Mouse (Mus musculus): ENCODE results near the gene Rasgef1b.

The Rasgef1b gene

DNA sequence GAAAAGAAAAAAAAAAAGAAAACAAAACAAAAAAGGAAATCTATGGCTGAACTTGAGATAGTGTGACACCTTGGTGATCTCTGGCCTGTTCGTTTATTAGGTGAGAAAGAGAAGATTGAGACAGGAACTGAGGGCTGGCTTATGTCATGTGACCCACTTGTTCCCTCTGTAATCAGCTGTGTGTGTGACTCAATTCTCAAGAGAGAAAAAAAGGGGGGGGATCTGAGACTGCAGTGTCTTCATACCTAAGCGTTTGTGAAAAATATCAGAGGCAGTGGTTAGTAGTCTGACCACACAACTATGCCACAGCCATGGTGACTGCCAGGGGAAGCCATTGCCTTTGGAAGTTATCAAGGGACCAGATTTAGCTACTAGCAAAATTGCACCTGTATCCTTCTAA lies 276.9 kb downstream of the Rasgef1b start:
- no peak for DNase-seq (ENCODE audit: low read depth, low spot score)

DNA sequence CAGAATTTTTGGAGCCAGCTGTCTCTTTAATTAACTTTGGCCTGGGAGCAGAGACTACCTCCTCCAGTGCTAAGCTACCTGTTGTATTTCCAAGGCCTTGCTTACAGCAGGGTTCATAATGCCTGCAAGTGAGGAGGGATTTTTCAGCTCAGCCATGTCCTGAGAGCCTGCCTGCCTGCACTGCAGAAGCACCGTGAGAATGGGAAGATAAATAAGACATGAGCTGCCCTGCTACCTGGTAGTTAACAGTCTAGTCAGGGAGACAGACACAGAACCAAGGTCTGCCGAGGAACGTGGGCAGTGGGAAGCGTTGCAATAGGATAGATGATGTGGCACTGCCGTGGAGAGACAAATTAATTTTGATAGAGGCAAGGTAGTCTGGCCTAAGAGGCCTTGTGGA lies 277.4 kb downstream of the Rasgef1b start:
- no peak for DNase-seq (ENCODE audit: low read depth, low spot score)

DNA sequence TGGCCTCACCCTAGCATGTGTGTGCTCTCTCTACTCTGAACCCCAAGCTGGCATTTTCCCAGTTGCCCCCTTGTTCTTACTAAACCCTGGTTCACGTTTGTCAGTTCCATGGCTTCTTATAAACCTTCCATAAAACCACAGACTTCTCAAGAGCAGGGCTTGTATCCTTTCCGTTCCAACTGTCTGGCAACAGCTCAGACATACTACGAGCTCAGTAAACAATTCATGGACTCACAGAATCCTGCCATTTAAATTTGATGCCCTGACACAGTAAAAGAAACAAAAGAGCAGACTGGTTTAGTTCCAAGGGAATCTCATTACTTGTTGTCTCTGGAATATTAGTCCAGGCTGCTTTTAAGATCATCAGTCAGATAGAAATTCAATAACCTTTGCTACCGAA lies 277.9 kb downstream of the Rasgef1b start:
- DNase-seq (ENCODE audit: low read depth, low spot score): no peak

DNA sequence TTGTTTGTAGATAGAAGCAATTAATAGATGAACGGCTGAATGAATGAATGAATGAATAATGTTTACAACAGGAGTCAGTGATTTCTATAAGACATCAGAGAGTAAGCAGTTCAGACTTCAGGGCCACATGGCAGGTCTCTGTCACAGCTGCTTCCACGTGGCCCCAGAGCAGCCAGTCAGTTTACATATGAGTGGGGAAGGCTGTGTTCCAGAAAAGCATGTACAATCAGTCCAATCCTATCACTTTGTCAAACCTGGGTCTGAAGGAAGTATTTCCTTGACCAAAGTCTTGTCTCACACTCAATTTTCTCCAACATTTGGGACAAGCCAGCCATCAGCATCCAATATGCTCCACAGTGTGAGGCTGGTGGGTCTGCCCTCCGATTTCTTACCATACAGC lies 278.4 kb downstream of the Rasgef1b start:
- no peak for DNase-seq (ENCODE audit: low read depth, low spot score)

DNA sequence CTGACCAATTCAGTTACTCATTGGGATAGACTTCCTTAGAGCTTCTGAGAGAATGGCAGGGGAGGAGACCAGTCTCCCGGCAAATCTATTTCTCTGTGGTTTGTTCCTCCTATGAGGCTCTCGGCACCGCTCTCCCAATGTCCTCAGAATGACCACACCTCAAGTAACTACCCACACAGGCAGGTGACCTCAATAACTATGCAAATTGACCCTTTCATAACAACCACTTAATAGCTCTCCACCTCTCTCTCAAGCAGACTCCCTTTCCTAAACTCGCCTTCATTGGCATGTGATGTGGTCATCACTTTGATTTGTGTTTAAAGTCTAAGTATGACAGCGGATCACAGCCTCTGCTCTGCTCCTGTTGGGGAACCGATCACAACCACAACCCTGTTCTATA lies 281.4 kb downstream of the Rasgef1b start:
- no peak for DNase-seq (ENCODE audit: low read depth, low spot score)

DNA sequence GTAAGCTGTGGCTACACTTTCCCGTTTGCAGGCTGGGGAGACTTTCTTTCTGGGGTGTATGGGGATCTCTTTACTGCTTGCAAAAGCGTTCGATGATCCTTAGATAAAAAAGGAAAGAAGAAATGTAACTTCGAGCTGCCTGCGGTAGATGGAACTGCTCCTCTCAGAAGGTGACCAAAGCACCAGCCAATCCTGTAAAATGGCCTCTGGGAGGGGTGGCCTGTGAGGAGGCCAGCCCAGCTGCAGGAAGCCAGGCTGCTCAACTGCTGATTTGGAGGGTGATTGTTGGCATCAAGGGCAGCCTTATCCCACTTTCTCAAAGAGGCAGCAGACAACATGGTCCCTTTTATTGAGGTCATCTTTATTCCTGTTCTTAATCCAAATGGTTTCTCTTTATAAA lies 283.6 kb downstream of the Rasgef1b start:
- no peak for DNase-seq (ENCODE audit: low read depth, low spot score)

DNA sequence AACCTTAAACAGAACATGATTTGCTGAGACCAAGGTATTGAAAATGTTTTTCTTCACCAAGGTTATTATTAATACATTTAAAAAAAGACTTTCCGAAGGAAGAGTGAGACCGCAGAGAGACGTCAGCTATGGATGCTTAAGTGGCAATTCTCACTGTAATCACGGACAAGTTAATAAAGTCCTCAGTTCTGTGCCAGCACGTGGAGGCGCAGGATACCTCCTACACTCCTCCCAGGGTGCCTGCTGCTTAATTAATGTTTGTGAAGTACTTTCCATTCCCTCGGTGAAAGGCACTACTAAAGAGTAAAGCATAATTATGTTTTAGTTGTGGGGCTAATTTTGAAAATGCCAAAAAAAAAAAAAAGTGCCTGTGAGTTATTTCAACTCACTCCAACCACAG lies 284.1 kb downstream of the Rasgef1b start:
- no peak for DNase-seq (ENCODE audit: low read depth, low spot score)

DNA sequence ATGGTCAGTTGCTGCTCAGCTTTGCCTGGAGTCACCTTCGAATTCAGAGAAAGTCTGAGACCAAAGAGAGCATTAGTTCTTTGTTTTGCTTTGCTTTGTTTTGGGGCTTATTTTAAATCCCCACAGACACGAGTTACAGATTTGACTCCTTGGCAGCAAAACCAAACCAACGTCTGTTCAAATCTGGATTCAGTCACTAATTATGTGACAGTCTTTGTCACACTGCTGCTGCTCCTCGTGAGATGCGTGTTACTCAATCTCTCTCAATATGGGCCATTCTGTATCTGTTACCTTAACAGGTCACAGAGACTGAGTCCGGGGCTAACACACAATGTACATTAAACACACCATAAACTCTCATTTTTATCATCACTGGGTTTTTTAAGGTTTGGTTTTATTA lies 288.8 kb downstream of the Rasgef1b start:
- no peak for DNase-seq (ENCODE audit: low read depth, low spot score)

DNA sequence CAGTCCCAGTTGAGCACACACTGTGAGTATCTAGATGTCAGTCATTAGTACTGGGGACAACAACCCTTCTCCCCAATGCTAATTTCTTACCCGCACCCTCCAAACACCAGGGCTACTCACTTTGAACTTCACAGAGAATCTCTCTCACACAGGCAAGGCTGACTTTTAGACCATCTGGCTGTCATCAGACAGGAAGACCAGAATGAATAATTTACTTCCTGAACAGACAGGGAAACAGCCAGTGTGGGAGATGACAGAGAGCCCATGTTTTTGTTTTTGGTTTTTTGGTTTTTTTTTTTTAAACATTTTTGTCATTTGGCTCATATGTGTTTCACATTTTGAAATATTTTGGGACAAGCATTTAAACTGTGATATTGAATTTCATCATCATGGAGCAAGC lies 290.3 kb downstream of the Rasgef1b start:
- no peak for DNase-seq (ENCODE audit: low read depth, low spot score)

DNA sequence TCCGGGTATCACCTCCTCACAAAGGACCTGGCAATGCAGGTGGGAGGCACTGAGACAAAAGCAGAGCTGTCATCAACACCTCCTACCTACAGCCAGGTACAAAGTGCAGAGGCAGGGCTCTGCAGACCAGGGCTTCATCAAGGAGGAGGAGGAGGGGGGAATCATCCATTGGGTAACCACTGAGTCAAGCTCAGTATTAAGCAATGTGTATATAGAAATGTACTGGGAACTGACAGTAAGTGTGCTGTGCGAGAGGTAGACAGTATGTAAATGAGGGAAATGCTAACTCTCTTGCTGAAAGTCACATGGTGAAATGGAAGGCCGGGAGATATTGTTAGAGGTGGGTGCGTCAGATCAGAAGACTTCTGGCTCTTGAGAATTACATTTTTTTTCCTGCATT lies 294.6 kb downstream of the Rasgef1b start:
- no peak for DNase-seq (ENCODE audit: low read depth, low spot score)

DNA sequence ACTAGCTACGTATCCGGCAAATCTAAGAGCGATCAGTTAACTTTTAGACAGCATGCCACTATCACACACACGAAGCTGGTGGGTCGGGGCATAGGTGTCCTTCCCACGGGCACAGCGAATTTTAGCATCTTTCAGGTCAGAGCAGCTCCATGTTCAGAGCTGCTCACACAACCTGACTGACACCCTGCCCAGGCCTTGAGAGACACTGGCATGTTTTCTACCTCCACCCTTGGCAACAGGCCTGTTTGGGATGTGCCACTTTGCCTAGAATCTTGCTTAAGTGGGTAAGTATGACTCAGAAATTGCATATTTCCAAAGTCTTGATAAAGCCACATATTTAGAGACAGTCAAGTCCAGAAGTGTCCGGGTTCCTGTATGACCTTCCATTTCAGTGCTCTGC lies 296.4 kb downstream of the Rasgef1b start:
- no peak for DNase-seq (ENCODE audit: low read depth, low spot score)

DNA sequence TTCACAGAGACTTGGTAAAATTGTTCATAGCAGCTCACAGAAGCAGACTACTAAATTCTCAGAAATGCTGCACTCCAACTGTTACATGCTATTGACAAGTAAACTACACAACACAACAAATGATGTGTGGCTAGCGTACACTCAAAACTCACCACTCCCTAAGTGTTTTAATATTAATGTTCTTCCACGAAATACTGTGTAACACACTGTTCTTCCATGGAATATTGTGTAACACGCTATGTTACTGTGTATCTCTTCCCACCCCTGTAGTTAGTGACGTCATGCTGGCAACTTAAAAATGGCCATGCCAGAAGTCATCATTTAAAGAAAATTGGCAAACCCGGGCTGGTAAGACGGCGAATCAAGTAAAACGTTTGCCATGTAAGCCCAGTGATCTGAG lies 299.6 kb downstream of the Rasgef1b start:
- no peak for DNase-seq (ENCODE audit: low read depth, low spot score)

DNA sequence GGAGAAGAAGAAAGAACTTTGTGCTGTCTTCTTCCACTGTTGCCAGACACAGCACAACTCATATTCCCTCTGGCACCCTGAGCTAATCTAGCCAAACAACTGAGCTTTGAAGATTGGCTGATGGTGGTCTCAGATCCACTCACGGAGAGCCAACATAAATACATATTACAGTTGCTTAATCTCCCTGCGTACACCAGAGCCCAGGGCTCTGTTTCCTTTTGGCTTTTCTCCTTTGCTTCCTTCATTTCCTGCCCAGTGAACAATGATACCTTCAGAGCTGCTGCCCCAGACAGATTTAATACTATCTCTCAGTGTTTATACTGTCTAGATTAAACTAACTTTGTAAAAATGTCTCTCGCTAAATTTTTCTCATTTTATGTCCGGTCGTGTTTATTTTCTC lies 300.2 kb downstream of the Rasgef1b start:
- DNase-seq (ENCODE audit: low read depth, low spot score): no peak

DNA sequence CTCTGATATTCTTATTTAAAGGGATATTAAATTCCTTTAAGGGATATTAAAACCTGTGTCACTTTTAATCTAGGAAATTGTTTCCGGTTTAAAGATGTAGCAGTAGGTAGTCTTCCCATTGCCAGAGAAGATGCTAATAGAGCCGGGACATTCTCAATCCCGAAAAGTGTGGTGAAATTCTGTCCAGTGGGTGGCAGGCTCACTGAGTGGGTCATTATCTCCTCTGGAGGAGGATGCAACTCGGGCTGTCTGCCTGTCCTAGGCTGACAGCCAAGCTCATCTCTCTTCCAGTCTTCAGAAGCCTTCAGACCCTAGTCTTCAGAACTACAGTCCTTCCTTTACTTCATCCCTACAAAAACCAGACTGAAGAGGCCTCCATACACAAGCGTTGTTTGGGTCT lies 305.6 kb downstream of the Rasgef1b start:
- DNase-seq (ENCODE audit: low read depth, low spot score): no peak

DNA sequence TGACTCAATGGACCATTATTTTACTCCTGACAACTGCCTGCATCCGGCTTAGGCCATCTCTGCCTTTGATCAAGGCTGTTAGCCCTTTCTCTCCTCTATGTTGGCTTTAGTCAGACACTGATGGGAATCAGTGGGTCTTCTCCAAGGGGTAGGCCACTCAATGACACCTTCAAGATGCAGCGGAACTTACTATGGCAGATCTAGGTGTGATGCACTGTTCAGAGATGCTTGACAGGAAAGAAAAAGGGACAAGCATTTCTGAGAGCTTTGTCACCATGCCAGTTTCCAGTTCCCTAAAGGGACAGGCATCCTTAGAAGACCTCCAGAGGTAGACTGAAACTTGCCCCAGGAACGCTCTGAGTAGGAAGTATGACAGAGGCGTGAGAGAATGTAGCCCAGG lies 306.0 kb downstream of the Rasgef1b start:
- no peak for DNase-seq (ENCODE audit: low read depth, low spot score)

DNA sequence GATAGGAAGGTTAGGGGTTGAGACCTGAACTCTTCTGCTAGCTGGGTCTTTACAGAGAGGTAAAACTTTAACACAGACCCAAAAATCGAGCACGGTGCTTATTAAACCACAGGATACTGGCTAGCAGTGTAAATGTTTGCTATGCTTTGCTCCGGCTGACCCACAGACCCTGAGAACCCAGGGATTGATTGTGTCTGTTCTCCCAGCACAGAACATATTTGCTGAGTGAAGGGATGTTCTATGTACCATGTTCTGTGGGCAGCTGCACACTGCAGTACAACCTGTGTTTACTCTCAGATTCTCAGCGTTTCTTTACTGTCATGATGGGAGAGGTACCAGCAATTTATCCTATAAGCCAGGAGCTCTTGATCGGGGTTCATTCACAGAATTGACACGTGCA lies 306.8 kb downstream of the Rasgef1b start:
- DNase-seq (ENCODE audit: low read depth, low spot score): no peak

DNA sequence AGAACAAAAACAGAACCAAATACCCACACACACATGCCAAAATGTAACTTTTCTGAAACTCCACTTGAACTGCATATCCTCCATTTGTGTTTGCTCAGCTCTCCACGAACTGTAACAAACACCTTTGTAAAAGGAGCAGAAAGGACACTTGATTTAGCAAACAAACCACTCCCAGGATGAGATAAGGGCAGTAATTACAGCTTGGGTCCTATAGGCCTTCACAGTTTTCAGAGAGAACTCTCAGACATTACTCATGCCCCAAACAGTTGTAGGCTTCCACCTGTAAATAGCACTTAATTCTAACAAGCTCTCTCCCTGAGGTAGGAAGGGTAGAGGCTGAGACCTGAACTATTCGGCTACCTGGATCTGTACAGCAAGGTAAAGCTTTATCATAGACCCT lies 309.0 kb downstream of the Rasgef1b start:
- DNase-seq (ENCODE audit: low read depth, low spot score): no peak

DNA sequence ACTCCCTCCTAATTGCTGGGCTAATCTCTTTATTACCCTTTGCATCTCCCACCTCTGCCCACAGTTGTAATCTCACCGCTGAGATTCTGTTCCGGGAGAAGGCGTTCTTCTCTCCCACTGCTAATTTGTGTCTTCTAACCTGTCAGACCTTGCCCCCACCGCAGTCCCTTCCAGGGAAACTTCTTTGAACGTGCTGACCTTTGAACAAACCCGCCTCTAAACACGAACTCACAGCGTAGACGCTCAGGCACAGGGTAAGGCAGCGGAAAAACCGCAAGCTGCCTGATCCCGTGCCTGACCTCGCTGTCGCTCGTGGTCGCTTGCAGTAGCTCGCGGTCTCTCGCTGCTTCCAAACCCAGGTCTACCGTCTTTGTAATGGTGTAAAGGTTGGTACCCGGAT lies 312.0 kb downstream of the Rasgef1b start:
- peak; percentile 9 for DNase-seq (ENCODE audit: low read depth, low spot score)

DNA sequence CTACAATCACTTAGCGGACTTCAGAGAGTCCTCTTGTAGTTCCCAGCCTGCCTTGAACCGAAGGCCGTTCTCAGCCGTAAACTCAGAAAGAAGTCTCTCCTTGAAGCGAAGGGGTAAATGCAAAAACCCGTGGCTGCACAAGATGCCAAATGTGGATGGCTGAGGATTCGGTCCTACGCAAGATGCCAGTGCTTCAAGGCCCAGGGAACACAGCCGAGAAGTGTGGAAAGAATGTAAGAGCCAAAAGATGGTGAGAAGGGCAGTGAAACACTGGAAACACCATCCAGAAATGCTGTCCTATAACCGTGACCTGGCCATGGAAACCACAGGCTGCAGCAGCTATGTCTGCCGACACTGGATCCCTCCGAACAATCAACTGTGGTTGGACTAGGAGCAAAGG lies 313.2 kb downstream of the Rasgef1b start:
- DNase-seq (ENCODE audit: low read depth, low spot score): no peak

DNA sequence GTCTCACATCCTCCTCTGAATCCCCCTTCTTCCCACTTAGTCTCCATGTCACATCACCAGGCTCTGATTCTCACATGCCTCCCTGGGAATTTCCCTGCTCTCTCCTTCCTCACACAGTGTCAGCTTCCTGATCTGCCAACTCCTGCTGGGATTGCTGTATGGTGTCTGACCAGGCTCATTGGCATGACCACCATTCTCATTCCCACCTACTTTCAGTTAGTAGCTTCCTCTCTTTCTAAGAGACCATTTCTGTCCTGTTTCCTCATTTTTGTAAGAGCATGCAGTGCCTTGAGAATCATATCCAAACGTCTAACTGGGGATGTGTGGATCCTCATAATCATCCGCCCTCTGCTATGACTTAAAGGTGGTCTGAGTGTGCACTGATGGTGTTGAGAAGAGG lies 313.8 kb downstream of the Rasgef1b start:
- no peak for DNase-seq (ENCODE audit: low read depth, low spot score)

DNA sequence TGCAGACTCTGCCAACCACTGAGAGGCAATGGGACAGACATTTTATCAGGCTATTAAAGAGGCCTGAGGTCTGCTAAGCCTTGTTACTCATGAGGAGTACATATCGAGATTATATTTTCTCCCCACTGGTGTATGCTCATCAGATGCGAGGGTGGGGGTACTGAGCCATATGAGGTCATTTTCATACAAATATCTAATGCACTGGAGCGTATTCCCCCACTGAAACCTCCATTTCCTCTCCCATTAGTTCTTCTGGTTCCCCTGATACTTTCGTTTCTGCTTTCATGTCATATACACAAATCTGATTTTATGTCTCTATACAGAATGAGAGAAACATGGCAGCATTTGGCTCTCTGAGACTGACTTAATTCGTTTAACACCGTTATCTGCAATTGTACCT lies 314.6 kb downstream of the Rasgef1b start:
- DNase-seq (ENCODE audit: low read depth, low spot score): no peak

DNA sequence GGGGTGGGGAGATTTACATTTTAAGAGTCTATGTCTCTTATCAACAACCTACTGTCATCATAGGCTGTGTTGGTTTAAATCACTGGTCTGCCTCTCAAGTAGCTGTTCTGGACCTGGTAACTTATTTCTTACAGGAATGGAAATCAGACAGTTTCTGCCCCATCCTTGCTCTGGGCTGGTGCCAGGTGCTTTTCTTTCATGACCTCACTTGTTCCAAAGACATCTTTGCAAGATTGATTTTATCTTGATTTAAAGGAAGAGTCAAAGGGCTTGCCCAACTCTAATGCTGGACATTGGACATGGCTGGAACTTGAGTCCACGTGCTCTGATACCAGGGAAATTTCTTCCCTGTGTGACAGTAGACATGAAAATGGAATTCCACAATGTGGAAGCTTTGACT lies 315.0 kb downstream of the Rasgef1b start:
- no peak for DNase-seq (ENCODE audit: low read depth, low spot score)

DNA sequence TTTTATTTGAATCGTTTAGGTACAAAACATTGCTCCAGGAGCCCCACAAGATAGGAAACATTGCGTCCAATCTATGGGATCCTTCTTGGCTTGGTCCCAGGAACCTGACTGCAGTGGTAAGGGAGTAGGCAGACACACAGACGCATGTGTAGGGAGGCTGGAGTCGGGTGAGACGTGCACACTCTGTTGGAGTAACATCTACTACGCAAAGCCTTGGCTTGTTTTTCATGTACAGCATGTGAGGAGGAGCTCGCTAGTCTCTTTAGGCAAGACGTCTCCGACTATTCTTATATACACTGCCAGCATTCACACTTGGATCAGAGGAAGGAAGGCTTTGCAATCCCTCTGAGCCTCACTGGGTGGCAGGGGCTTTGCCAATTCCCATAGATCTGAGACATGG lies 315.5 kb downstream of the Rasgef1b start:
- no peak for DNase-seq (ENCODE audit: low read depth, low spot score)

DNA sequence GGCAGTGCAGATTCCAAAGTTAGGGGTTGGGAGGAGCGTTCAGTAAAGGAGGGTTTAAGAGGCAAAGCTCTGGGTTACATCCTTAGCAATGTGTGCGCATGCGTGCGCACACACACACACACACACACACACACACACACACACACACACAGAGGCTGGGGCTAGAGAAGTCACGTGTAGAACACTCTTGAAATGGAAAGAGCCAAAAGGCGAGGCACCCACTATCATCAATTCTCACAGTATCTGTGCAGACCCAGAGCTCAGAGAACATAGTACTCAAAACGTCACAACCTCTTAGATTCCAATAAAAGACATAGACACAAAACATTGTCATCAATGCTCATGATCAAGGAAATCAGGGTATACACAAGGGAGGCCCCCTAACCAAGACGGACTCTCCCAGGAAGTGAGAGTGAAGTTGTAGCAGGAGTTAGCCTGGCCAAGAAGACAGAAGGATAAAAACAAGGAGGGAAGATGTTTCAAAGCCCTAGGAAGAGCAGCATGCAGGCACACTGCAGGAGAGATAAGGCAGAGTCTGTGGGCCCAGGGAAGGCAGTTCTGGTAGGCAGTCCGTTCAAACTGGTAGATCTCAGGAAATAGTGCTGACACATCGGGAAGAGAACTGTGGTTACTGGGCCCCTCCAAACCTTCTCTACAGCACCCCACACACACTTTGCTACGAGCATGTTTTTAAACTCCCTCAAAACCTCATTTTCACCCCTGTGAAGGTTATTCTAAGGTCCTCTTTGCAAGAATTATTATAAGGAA lies 324.3 kb downstream of the Rasgef1b start:
- no peak for DNase-seq (ENCODE audit: low read depth, low spot score)
